Mouse (Mus musculus): ENCODE data around the gene Atp5f1. TPM values are rescaled to one million over a fixed set of nuclear protein-coding genes. Genes with fewer than 3 reads are reported as not detected.
"Not testable (repeated sequence)": the region's sequence is repeated elsewhere in the genome, so short reads cannot be mapped to it uniquely, and the experiment has no call there.

The Atp5f1 gene
- polyA plus RNA-seq, 1 experiment = 1,422 TPM

GRCm38 (mm10) chr3:105933926-105934325, 26.0 kb downstream of the Atp5f1 start:
- Histone ChIP-seq H3K27ac (ENCODE audit: insufficient read depth, low read depth, low read length) (no peak overlapping the region), H3K4me3 (ENCODE audit: insufficient read depth, low read depth, low read length) (no peak overlapping the region), H3K4me1 (ENCODE audit: control insufficient read depth, insufficient read depth, low read length) (no peaks in the 10 kb centered on the region)
- TF ChIP-seq POLR2A (IDR thresholded peaks at IDR 0.05; ENCODE audit: insufficient read depth, low read depth, low read length) (no peak), CTCF (IDR thresholded peaks at IDR 0.05; ENCODE audit: insufficient read depth, low read depth, low read length) (no peak)
- WGBS = 86% methylated on average over 6 of the region's 6 CpGs

GRCm38 (mm10) chr3:105932240-105933071, 27.4 kb downstream of the Atp5f1 start, which contains the start of gene I830077J02Rik:
Gene I830077J02Rik, minus strand, starts transcription at chr3:105932664.
- WGBS = 59% methylated on average over 8 of the region's 8 CpGs
- TF ChIP-seq CTCF (IDR thresholded peaks at IDR 0.05; ENCODE audit: insufficient read depth, low read depth, low read length) (no peak), POLR2A (IDR thresholded peaks at IDR 0.05; ENCODE audit: insufficient read depth, low read depth, low read length) (no peak)
- H3K4me3 ChIP-seq (ENCODE audit: insufficient read depth, low read depth, low read length) = no peak within 1 kb of the TSS
- no peak within 1 kb of the TSS for H3K27ac ChIP-seq (ENCODE audit: insufficient read depth, low read depth, low read length)
- no peaks in the 10 kb centered on the region for H3K4me1 ChIP-seq (ENCODE audit: control insufficient read depth, insufficient read depth, low read length)

- Histone ChIP-seq H3K4me3 (ENCODE audit: insufficient read depth, low read depth, low read length) (no peak overlapping the region), H3K27ac (ENCODE audit: insufficient read depth, low read depth, low read length) (no peak overlapping the region), H3K4me1 (ENCODE audit: control insufficient read depth, insufficient read depth, low read length) (no peaks in the 10 kb centered on the region)
- 98% methylated on average over 2 of the region's 2 CpGs for WGBS
- no peak for TF ChIP-seq POLR2A (IDR thresholded peaks at IDR 0.05; ENCODE audit: insufficient read depth, low read depth, low read length)
- no peak for TF ChIP-seq CTCF (IDR thresholded peaks at IDR 0.05; ENCODE audit: insufficient read depth, low read depth, low read length)
These were observed 28.8 kb downstream of the Atp5f1 start for GRCm38 (mm10) chr3:105931095-105931494.

- TF ChIP-seq CTCF (IDR thresholded peaks at IDR 0.05; ENCODE audit: insufficient read depth, low read depth, low read length) (no peak), POLR2A (IDR thresholded peaks at IDR 0.05; ENCODE audit: insufficient read depth, low read depth, low read length) (no peak)
- H3K4me1 ChIP-seq (ENCODE audit: control insufficient read depth, insufficient read depth, low read length) = no peaks in the 10 kb centered on the region
- H3K4me3 ChIP-seq (ENCODE audit: insufficient read depth, low read depth, low read length) = no peak overlapping the region
- no peak overlapping the region for H3K27ac ChIP-seq (ENCODE audit: insufficient read depth, low read depth, low read length)
- 84% methylated on average over 7 of the region's 7 CpGs for WGBS
These were observed 30.1 kb downstream of the Atp5f1 start for GRCm38 (mm10) chr3:105929821-105930220.

GRCm38 (mm10) chr3:105928781-105929180, 31.1 kb downstream of the Atp5f1 start:
- Histone ChIP-seq H3K4me1 (ENCODE audit: control insufficient read depth, insufficient read depth, low read length) (no peaks in the 10 kb centered on the region), H3K4me3 (ENCODE audit: insufficient read depth, low read depth, low read length) (no peak overlapping the region), H3K27ac (ENCODE audit: insufficient read depth, low read depth, low read length) (no peak overlapping the region)
- TF ChIP-seq POLR2A (IDR thresholded peaks at IDR 0.05; ENCODE audit: insufficient read depth, low read depth, low read length) (no peak), CTCF (IDR thresholded peaks at IDR 0.05; ENCODE audit: insufficient read depth, low read depth, low read length) (no peak)
- WGBS = 90% methylated on average over 6 of the region's 6 CpGs

- no peak overlapping the region for H3K27ac ChIP-seq (ENCODE audit: insufficient read depth, low read depth, low read length)
- no peak overlapping the region for H3K4me3 ChIP-seq (ENCODE audit: insufficient read depth, low read depth, low read length)
- H3K4me1 ChIP-seq (ENCODE audit: control insufficient read depth, insufficient read depth, low read length) = no peaks in the 10 kb centered on the region
- 91% methylated on average over 3 of the region's 3 CpGs for WGBS
- no peak for TF ChIP-seq CTCF (IDR thresholded peaks at IDR 0.05; ENCODE audit: insufficient read depth, low read depth, low read length)
- TF ChIP-seq POLR2A (IDR thresholded peaks at IDR 0.05; ENCODE audit: insufficient read depth, low read depth, low read length) = no peak
These were observed 31.7 kb downstream of the Atp5f1 start for GRCm38 (mm10) chr3:105928195-105928569.

GRCm38 (mm10) chr3:105927561-105928194, 32.2 kb downstream of the Atp5f1 start:
- TF ChIP-seq CTCF (IDR thresholded peaks at IDR 0.05; ENCODE audit: insufficient read depth, low read depth, low read length) (no peak), POLR2A (IDR thresholded peaks at IDR 0.05; ENCODE audit: insufficient read depth, low read depth, low read length) (no peak)
- no peak overlapping the region for H3K4me3 ChIP-seq (ENCODE audit: insufficient read depth, low read depth, low read length)
- H3K27ac ChIP-seq (ENCODE audit: insufficient read depth, low read depth, low read length) = no peak overlapping the region
- no peaks in the 10 kb centered on the region for H3K4me1 ChIP-seq (ENCODE audit: control insufficient read depth, insufficient read depth, low read length)
- 89% methylated on average over 7 of the region's 7 CpGs for WGBS

- Histone ChIP-seq H3K27ac (ENCODE audit: insufficient read depth, low read depth, low read length) (no peak overlapping the region), H3K4me1 (ENCODE audit: control insufficient read depth, insufficient read depth, low read length) (no peaks in the 10 kb centered on the region), H3K4me3 (ENCODE audit: insufficient read depth, low read depth, low read length) (no peak overlapping the region)
- WGBS = 89% methylated on average over 9 of the region's 9 CpGs
- TF ChIP-seq POLR2A (IDR thresholded peaks at IDR 0.05; ENCODE audit: insufficient read depth, low read depth, low read length) = no peak
These were observed 35.3 kb downstream of the Atp5f1 start for GRCm38 (mm10) chr3:105924616-105925015.

- TF ChIP-seq CTCF (IDR thresholded peaks at IDR 0.05; ENCODE audit: insufficient read depth, low read depth, low read length) (no peak), POLR2A (IDR thresholded peaks at IDR 0.05; ENCODE audit: insufficient read depth, low read depth, low read length) (no peak)
- WGBS = 84% methylated on average over 2 of the region's 2 CpGs
- H3K4me3 ChIP-seq (ENCODE audit: insufficient read depth, low read depth, low read length) = no peak overlapping the region
- H3K27ac ChIP-seq (ENCODE audit: insufficient read depth, low read depth, low read length) = no peak overlapping the region
- H3K4me1 ChIP-seq (ENCODE audit: control insufficient read depth, insufficient read depth, low read length) = peaks cover 5% of the 10 kb centered on the region; the same call in 1 of the 2 replicates
These were observed 37.9 kb downstream of the Atp5f1 start for GRCm38 (mm10) chr3:105921959-105922358.

- H3K4me3 ChIP-seq (ENCODE audit: insufficient read depth, low read depth, low read length); H3K4me1 ChIP-seq (ENCODE audit: control insufficient read depth, insufficient read depth, low read length); H3K27ac ChIP-seq (ENCODE audit: insufficient read depth, low read depth, low read length): not testable (repeated sequence)
These were observed 39.2 kb downstream of the Atp5f1 start for GRCm38 (mm10) chr3:105920743-105921142.
